Mouse (Mus musculus) brain, embryonic 14.5 days (tissue): ENCODE data around the gene Ctnnd2.

Source experiments
- CTCF ChIP-seq: fragments of 200-500 bp; IDR thresholded peaks from 2 replicates; pipeline ENCODE4 v1.5.1; 2012; ENCODE audit warnings: inconsistent platforms, mild to moderate bottlenecking, moderate library complexity, borderline replicate concordance; ENCODE audit not compliant: insufficient read depth, insufficient read length; ENCODE audit errors: extremely low read depth
- POLR2A ChIP-seq: fragments of 200-500 bp; IDR thresholded peaks from 2 replicates; pipeline ENCODE4 v1.6.1; 2012; ENCODE audit warnings: mild to moderate bottlenecking, inconsistent platforms, borderline replicate concordance; ENCODE audit not compliant: poor library complexity, insufficient read depth, insufficient read length, severe bottlenecking; ENCODE audit errors: extremely low read depth

DNA sequence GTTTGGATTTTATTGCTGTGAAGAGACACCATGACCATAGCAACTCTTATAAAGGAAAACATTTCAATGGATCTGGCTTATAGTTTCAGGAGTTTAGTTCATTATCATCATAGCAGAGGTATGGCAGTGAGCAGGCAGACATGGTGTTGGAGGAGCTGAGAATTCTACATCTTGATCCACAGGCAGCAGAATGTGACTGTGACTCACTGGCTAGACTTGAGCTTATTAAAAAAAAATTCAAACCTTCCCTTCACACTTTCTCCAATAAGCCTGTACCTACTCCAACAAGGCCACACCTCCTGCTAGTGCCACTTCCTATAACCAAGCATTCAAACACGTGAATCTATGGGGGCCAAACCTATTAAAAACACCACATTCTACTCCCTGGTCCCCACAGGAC lies 703.1 kb downstream of the Ctnnd2 start:
- no peak for TF ChIP-seq POLR2A
- TF ChIP-seq CTCF, result no peak
